Mouse (Mus musculus) cerebellum, postnatal 36 days (tissue): ENCODE measurements at regions not wholly inside any gene's neighbourhood (a gene's known extent, or its start where the extent isn't known, plus 50 kb on each side); places are given as distances from the start of the nearest gene placed in this dataset.

Experiments used
- DNase-seq, 2 experiments: peaks; one replicate each; pipeline ENCODE4 v3.0.0; 2021 to 2022; ENCODE audit warnings: mixed read lengths in 2 of 2

GRCm38 (mm10) chr1:35331602-35332339 lies 482.0 kb downstream of the Plekhb2 start:
- DNase-seq = no peak

DNA sequence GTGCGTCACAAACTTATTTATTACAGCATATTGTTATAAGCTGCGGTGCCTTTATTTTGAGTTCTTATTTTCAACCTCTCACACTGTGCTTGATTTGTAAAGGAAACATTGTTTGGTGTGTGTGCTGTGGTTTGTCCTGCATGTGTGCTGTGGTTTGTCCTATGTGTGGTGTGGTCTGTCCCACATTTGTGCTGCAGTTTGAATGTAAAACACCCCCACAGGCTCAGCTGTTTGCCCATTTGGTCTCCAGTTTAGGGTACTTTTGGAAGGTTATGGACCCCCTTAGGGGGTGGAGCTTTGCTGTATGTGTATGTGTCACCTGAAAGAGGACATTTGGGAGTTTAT lies 482.5 kb downstream of the Plekhb2 start:
- DNase-seq = no peak

GRCm38 (mm10) chr1:35337647-35338046 lies 487.9 kb downstream of the Plekhb2 start:
- peak in 1 of 2 experiments; percentile 11 for DNase-seq

GRCm38 (mm10) chr1:35338184-35338583 lies 488.4 kb downstream of the Plekhb2 start:
- peak; percentile 7 to 9 for DNase-seq

DNA sequence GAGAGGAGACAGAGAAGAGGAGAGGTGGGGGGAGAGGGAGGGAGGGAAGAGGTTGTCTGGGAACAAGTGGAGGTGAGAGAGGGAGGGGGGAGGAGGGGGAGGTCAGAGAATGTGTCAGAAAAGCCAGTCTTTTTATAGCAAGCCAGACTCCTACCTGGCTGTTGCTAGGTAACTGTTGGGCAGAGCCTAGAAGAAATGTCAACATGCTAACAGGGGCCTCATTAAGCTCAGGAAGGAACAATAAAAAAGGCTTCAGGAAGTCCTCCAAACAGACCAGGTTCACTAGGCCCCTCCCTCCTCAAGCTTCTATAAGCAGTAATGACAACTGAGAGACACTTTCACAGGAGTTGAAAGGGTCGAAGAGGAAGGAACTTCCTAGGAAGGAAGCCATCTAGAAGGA lies 494.8 kb downstream of the Plekhb2 start:
- DNase-seq = no peak

- peak in 1 of 2 experiments; percentile 3 for DNase-seq
Measured at GRCm38 (mm10) chr1:35348294-35348693, 498.5 kb downstream of the Plekhb2 start.

DNA sequence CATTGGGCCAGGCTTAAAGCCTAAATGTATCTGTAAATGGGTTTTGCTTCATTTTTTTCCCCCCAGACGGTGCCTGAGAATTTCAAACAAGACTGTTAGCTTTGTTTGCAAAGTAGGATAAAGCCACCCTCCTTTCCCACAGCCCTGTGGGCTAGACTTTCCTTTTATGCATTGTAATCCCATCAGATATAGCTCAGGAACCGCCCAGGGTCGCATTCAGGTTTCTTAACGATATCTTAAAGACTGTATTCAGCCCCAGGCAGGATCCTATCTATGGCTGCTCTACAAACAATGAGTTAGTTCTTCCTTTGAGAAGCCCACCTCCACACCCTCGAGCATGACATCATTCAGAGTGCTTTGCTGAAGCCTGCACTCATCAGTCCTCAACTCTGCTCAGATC lies 509.2 kb downstream of the Plekhb2 start:
- DNase-seq = no peak

DNA sequence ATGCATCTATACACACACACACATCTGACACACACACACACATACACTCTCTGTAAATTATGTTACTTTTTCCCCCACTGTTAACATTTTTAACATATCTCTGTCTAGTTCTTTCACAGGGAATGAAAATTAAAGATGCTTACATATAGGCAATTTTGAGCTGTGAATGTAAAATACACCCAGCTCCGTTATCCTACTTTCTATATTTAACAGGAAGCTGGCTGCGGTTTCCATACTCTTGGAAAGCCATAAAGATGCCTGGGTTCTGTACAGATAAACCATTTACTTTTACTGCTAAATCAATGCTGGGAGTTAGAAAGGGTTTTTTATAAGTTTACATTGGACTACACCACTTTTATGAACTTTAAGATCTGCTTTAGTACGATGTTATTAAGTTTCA lies 511.7 kb downstream of the Plekhb2 start:
- DNase-seq = no peak

- DNase-seq = no peak
Measured at GRCm38 (mm10) chr1:35362836-35363235, 513.1 kb downstream of the Plekhb2 start.

- DNase-seq = no peak
Measured at GRCm38 (mm10) chr1:35366559-35366958, 516.8 kb downstream of the Plekhb2 start.

- no peak for DNase-seq
Measured at GRCm38 (mm10) chr1:35372751-35373150, 523.0 kb downstream of the Plekhb2 start.

DNA sequence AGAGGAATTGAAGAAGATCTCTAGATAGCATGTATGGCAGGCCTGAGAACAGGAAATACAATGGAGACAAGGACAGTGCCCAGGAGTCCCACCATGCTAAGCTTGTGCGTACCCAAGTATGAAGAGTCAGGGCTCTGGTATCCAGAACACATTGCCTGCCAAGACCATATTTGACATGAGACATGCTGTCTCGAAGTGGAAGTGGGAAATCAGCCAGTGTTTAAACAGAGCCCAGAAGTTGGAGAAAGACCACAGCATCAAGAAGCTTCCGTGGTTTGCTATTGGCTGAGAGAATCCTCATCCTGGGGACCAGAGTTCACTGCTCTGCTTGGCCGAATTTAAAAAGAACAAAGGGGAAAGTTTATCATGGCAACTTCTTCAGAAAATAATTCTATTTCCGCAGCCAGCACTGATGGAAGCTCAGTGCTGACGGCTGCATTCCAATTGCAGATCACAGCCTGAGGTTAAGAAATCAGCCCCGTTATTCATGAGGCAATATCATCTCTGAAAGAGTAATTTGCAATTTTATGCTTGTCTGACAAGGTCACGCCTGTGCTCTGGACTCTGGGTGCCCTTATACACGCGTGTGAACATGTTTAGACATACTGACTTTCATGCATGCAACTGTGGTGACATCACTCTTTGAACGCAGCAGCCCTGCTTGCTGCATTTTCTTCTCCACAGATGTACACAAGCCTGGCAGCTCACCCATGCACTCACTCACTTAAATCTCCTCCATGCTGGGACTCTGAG lies 531.0 kb downstream of the Plekhb2 start:
- DNase-seq = no peak

GRCm38 (mm10) chr1:35385430-35385829 lies 535.7 kb downstream of the Plekhb2 start:
- DNase-seq = peak; percentile 83 to 84

DNA sequence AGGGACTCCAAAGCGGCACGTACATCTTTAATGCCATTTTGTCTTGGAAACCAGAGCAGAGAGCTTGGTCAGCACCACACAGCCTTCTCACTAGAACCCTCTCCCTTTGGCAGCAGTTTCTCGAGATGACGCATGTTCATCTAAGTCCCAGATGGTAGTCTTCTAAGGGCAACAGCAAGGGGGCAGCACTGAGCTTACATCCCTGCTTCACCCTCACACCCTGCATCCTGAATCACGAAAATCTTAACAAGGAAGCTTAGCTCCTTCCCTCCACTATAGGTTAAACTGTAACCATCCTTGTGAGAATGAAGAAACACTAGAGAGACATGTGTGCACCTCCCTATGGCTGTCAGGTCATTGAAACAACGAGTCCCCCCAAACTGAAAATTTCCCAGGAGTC lies 538.4 kb downstream of the Plekhb2 start:
- DNase-seq = peak; percentile 57 to 65

DNA sequence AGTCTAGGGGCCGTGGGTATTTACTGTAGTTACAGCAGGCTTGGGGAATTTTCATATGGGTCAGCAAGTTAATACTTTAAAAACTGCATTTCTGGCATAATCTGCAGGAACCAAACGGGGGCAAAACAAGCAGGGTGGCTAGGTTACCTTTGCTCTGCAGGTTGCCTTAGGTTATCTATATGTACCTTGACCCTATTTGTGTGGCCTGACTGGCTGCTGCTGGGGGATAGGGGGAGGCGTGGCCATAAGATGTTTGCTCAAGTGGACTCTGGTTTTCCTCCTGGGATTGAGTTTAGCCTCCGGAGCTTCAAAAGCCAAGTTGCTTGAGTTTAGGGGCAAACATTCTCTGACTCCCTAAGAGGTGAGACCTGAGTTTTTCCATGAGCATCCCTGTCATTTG lies 540.6 kb downstream of the Plekhb2 start:
- DNase-seq = no peak

DNA sequence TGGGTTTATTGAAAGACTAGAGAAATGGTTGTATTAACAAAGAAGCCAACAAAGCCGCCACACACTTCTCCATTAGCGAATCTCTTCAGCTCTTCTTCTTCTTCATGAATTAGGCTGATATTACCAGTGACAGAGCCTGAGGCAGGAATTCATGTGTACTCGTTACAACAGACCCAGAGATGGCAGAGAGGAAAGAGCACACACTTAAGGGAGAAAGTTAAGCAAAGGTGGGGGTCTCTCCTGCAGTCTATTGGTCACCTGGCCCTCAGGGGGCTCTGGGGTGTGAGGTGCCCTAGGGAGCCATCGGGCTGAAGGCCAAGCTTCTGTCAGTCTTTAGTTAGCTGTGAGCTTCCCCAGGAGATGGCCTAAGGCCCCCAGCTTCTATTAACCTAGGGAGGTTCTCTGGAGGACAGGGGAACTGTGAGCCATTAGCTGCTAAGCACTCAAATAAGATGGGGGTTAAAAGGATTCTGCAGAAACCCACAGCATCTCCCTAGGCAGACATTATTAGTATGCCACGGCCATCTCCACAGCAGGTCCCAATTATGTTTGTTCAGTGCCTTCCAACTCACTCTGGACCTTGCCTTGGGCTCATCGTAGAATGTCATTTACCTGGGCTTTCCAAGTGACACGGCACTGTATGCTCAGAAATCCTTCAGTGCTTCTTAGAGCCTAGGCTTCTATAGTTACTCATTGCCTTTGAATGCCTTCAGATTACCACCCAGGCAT lies 541.2 kb downstream of the Plekhb2 start:
- DNase-seq = no peak

DNA sequence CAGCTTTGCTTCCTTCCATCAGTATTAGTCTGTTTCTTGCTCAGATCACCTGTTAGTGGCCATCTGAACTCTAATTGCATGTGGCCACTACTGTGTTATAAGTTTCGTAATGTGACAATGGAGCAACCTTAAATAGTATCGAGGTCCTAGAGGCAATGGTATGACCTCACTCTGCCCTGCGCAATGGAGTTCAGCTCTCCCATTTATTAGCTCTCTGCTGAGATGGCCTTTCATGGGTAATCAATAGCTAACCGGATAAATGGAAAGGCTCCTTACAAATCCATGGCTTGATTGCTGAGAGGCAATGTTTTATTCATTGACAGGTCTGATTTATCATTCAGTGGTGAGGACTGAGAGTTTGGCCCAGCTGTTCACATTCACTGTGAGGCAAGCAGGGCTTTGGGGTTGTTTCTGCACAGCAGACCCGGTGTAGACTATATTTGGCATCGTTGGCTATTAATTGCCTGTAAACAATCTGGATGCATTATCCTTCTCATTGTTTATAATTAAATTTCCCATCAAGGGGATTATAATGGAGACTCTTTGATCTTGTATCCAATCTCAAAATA lies 543.9 kb downstream of the Plekhb2 start:
- DNase-seq = no peak

- DNase-seq = peak in 1 of 2 experiments; percentile 28
Measured at GRCm38 (mm10) chr1:35400674-35401359, 551.0 kb downstream of the Plekhb2 start.

DNA sequence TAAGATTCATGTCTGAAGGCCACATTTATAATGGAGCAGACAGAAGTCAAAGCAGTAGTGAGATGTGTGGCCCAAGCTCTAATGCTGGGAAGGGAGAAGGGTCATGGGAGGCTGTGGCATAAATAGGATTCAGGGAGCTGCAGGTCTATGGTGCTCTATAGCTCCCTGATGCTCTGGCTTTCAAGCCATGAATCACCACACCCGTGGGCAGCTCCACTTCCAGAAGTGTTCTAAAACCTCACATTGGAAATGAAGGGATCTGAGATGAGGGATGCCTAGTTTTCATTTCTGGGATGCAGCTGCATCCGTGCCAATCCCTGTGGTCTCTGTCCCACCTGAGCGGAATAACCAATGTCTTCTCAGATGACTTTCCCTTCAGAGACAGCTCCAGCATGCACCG lies 553.2 kb downstream of the Plekhb2 start:
- DNase-seq = no peak

DNA sequence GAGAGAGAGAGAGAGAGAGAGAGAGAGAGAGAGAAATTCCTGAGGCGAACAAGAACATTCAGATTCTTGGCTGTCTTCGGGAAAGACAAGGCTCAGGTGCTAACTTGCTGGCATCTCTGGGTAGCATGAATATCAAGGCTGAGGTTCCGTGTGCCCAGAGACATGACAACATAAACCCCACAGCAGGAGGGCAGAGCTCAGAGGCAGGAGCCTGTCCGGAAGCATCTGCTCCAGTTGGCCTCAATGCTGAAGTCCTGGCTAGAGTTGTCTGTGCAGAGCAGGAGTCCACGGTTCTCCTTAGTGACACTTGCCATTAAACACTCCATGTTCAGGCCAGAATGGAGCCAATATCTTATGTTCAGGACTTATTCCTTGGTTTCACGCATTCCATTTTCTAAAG lies 555.6 kb downstream of the Plekhb2 start:
- DNase-seq = peak; percentile 48

GRCm38 (mm10) chr1:35415646-35416045 lies 565.9 kb downstream of the Plekhb2 start:
- DNase-seq = no peak

- no peak for DNase-seq
Measured at GRCm38 (mm10) chr1:35428126-35428840, 578.5 kb downstream of the Plekhb2 start.
